Comparison of ENCODE assay signal across 25 mouse cellular contexts in genomic region chr9:62393531-62393930, GRCm38 (mm10).
"Had no signal": no experiment of that assay in that cellular context is flagged by ENCODE, and none has a peak within 500 bp of the region (broad histone marks: within the 10 kb centered on the region; RNA-seq: fewer than 3 reads in every experiment).

No protein-coding gene starts in this region.

- H3K27me3 ChIP-seq: heart, embryonic 13.5 days; heart, embryonic 15.5 days; hindbrain, embryonic 13.5 days; hindbrain, embryonic 15.5 days; kidney, embryonic 15.5 days; limb, embryonic 13.5 days; limb, embryonic 15.5 days had no signal

- H3K36me3 ChIP-seq: heart, embryonic 13.5 days; heart, embryonic 15.5 days; hindbrain, embryonic 13.5 days; hindbrain, embryonic 15.5 days; kidney, embryonic 15.5 days; limb, embryonic 13.5 days; limb, embryonic 15.5 days had no signal

- ATAC-seq: hindbrain, postnatal 0 days; intestine, embryonic 16.5 days had no signal

- H3K9ac ChIP-seq: heart, embryonic 13.5 days; heart, embryonic 15.5 days; hindbrain, embryonic 13.5 days; hindbrain, embryonic 15.5 days; kidney, embryonic 15.5 days; limb, embryonic 13.5 days; limb, embryonic 15.5 days had no signal

- H3K27ac ChIP-seq: heart, adult 2 months; heart, embryonic 13.5 days; heart, embryonic 15.5 days; hindbrain, embryonic 13.5 days; hindbrain, embryonic 15.5 days; hindbrain, postnatal 0 days; kidney, embryonic 15.5 days; kidney, postnatal 0 days; limb, embryonic 13.5 days; limb, embryonic 15.5 days had no signal

- DNase-seq: gastrocnemius, postnatal 14 days; gastrocnemius, postnatal 36 days; heart, adult 11 months; heart, adult 2 months; heart, postnatal 14 days; heart, postnatal 36 days; kidney, adult 11 months; kidney, adult 2 months; kidney, adult 9 months; kidney, postnatal 14 days; kidney, postnatal 36 days; layer of hippocampus, adult 9-11 months; layer of hippocampus, postnatal 36 days; left cerebral cortex, postnatal 4 days had no signal

- H3K9me3 ChIP-seq: heart, embryonic 15.5 days; hindbrain, embryonic 13.5 days; hindbrain, embryonic 15.5 days; kidney, embryonic 15.5 days; limb, embryonic 13.5 days; limb, embryonic 15.5 days had no signal

- H3K4me2 ChIP-seq: heart, embryonic 11.5 days; heart, embryonic 13.5 days; heart, embryonic 15.5 days; hindbrain, embryonic 13.5 days; hindbrain, embryonic 15.5 days; kidney, embryonic 15.5 days; limb, embryonic 13.5 days; limb, embryonic 15.5 days had no signal

- H3K4me1 ChIP-seq: heart, embryonic 13.5 days; heart, embryonic 15.5 days; hindbrain, embryonic 13.5 days; hindbrain, embryonic 15.5 days; kidney, embryonic 15.5 days; limb, embryonic 13.5 days; limb, embryonic 15.5 days had no signal

- H3K4me3 ChIP-seq: heart, adult 2 months; heart, embryonic 13.5 days; heart, embryonic 15.5 days; hindbrain, embryonic 13.5 days; hindbrain, embryonic 15.5 days; kidney, embryonic 15.5 days; limb, embryonic 13.5 days; limb, embryonic 15.5 days had no signal
